Mouse (Mus musculus) limb, embryonic 14.5 days (tissue): ENCODE data around the gene Pde10a. TPM values are rescaled to one million over a fixed set of nuclear protein-coding genes. Genes with fewer than 3 reads are reported as not detected.

Source experiments
- ATAC-seq: fragments of 200-750 bp; cut with Nextera tagmentation; 2 replicates; pipeline ENCODE4 v1.8.0; 2017; ENCODE audit warnings: low read depth, moderate number of reproducible peaks, moderate TSS enrichment; ENCODE audit not compliant: low FRiP score
- DNase-seq: peaks from one replicate; pipeline ENCODE4 v3.0.0-alpha.2; 2015; ENCODE audit warnings: low spot score
- H3K27ac ChIP-seq: fragments of 300-500 bp; sonication (generic); replicated peaks from 2 replicates; pipeline ENCODE4 v1.5.1; 2014; ENCODE audit warnings: low read depth, mild to moderate bottlenecking, low read length, moderate library complexity, mixed read lengths
- H3K27me3 ChIP-seq: fragments of 300-500 bp; sonication (generic); 2 replicates; pipeline ENCODE4 v1.6.1; 2014; ENCODE audit warnings: low read length, mixed read lengths; ENCODE audit not compliant: control insufficient read depth, insufficient read depth
- H3K36me3 ChIP-seq: fragments of 300-500 bp; sonication (generic); 2 replicates; pipeline ENCODE4 v1.6.1; 2014; ENCODE audit warnings: mild to moderate bottlenecking, low read length, moderate library complexity, mixed read lengths; ENCODE audit not compliant: control insufficient read depth, insufficient read depth
- H3K4me1 ChIP-seq: fragments of 300-500 bp; sonication (generic); 2 replicates; pipeline ENCODE4 v1.6.1; 2014; ENCODE audit warnings: antibody characterized with exemption, low read length, mixed read lengths; ENCODE audit not compliant: control insufficient read depth, insufficient read depth
- H3K4me2 ChIP-seq: fragments of 300-500 bp; sonication (generic); replicated peaks from 2 replicates; pipeline ENCODE4 v1.6.1; 2014; ENCODE audit warnings: low read depth, mild to moderate bottlenecking, low read length, moderate library complexity; ENCODE audit not compliant: severe bottlenecking
- H3K4me3 ChIP-seq: fragments of 300-500 bp; sonication (generic); replicated peaks from 2 replicates; pipeline ENCODE4 v1.5.1; 2014; ENCODE audit warnings: low read length
- H3K9ac ChIP-seq: fragments of 300-500 bp; sonication (generic); 2 replicates; pipeline ENCODE4 v1.6.1; 2014; ENCODE audit warnings: mild to moderate bottlenecking, low read depth, low read length, moderate library complexity; ENCODE audit not compliant: severe bottlenecking
- H3K9me3 ChIP-seq: fragments of 300-500 bp; sonication (generic); 2 replicates; pipeline ENCODE4 v1.6.1; 2016; ENCODE audit warnings: low read length; ENCODE audit not compliant: control insufficient read depth
- POLR2A ChIP-seq: fragments of 200-500 bp; IDR thresholded peaks from 2 replicates; pipeline ENCODE4 v1.8.0; 2012; ENCODE audit warnings: inconsistent platforms, mild to moderate bottlenecking, moderate library complexity, borderline replicate concordance; ENCODE audit not compliant: insufficient read depth, insufficient read length; ENCODE audit errors: extremely low read depth
- WGBS: fragments of 180-500 bp; shearing (Covaris S2); extraction: QIAGEN DNeasy Blood & Tissue Kit; methylation state at CpG from one replicate; pipeline ENCODE4 v1.1.7; 2014; 5-methylcytosine and 5-hydroxymethylcytosine counted together
- polyA plus RNA-seq, 2 experiments: library from polyadenylated mRNA; depleted of rRNA in 1 of 2; stranded (reverse) in 1 of 2; unstranded in 1 of 2; fragments of >200 nt; fragmentation: Nextera tagmentation in 1 of 2; extraction: Ambion mirVana in 1 of 2; gene quantifications; 2 replicates each; pipeline versions ENCODE4 v1.2.1 to v1.2.3; 2012 to 2014

Gene Pde10a
- polyA plus RNA-seq, 2 experiments: 3.8 to 5.0 TPM

DNA sequence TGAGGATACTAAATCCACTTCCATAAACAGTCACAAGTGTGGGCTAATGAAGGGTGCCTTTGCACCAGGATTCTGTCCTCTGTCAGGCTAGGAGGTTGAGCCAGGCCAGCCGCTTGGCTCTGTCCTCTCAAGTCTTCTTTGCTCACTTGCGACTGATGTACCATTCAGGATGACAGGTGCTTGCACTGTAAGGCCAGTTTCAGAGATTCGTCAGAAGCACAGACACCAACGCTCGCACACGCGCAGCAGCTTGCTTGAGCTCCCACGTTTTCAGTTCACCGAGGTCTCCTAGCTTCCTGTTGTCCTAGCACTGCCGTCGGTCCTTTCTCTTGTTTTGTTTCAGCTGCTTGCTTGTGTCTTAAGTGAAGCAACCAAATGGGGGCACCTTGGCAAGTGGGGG lies 111.5 kb downstream of the Pde10a start:
- 69% methylated on average over 11 of the region's 11 CpGs for WGBS
- DNase-seq (no peak), ATAC-seq (no peak)
- no peaks in the 10 kb centered on the region for H3K4me1 ChIP-seq
- H3K4me3 ChIP-seq: no peak overlapping the region
- H3K4me2 ChIP-seq: no peak overlapping the region
- no peak overlapping the region for H3K9ac ChIP-seq
- H3K9me3 ChIP-seq: no peaks in the 10 kb centered on the region
- no peak for TF ChIP-seq POLR2A
- no peak overlapping the region for H3K27ac ChIP-seq
- H3K36me3 ChIP-seq: no peaks in the 10 kb centered on the region
- H3K27me3 ChIP-seq: no peaks in the 10 kb centered on the region

GRCm38 (mm10) chr17:8637181-8637580 lies 112.0 kb downstream of the Pde10a start:
- ATAC-seq: no peak
- Histone ChIP-seq H3K4me1 (no peaks in the 10 kb centered on the region), H3K27ac (no peak overlapping the region), H3K4me2 (no peak overlapping the region), H3K4me3 (no peak overlapping the region), H3K36me3 (no peaks in the 10 kb centered on the region), H3K27me3 (no peaks in the 10 kb centered on the region), H3K9ac (no peak overlapping the region), H3K9me3 (no peaks in the 10 kb centered on the region)
- TF ChIP-seq POLR2A: no peak
- DNase-seq: no peak
- WGBS: 81% methylated on average over 4 of the region's 4 CpGs

- Histone ChIP-seq H3K4me3 (no peak overlapping the region), H3K27ac (no peak overlapping the region), H3K4me2 (no peak overlapping the region), H3K27me3 (no peaks in the 10 kb centered on the region), H3K9ac (no peak overlapping the region), H3K4me1 (no peaks in the 10 kb centered on the region), H3K9me3 (no peaks in the 10 kb centered on the region), H3K36me3 (no peaks in the 10 kb centered on the region)
- no peak for TF ChIP-seq POLR2A
- WGBS: 75% methylated on average over 12 of the region's 12 CpGs
- DNase-seq (no peak), ATAC-seq (no peak)
Observed at GRCm38 (mm10) chr17:8639703-8640380, 114.7 kb downstream of the Pde10a start.

DNA sequence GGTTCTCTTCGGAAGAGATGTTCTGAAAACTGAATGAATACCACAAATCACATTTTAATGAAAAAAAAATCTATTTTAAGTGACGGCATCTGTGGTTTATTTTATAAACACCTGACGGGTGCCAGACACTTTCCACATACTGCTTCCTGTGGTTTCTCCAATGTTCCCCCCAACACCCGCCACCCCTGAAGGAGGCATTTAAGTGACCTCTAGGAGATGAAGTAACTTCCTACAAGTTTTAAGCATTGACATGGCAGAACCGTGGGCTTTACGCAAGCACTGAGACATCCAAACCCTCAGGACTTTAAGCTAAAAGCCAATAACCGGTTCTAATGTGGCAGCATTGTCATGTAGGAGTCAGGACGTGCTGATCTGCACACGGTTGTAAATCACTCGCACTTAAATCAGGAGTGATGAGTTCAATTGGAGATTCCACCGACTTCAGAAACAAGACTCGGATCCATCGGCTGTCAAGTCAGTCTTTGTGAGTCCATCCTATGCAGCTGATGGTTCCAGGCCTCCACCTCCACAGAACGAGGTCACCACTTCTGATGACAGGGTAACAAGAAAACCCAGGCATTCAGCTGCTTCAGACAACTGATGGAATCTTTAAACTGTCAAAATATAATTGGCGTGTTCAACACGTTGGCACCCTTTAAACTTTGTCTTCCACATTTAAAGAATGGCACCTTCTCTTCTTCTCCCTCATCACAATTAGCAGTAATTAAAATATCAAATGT lies 115.7 kb downstream of the Pde10a start:
- 69% methylated on average over 16 of the region's 16 CpGs for WGBS
- no peaks in the 10 kb centered on the region for H3K4me1 ChIP-seq
- H3K4me2 ChIP-seq: no peak overlapping the region
- H3K36me3 ChIP-seq: no peaks in the 10 kb centered on the region
- no peak for ATAC-seq
- no peak for TF ChIP-seq POLR2A
- no peak overlapping the region for H3K9ac ChIP-seq
- no peak overlapping the region for H3K27ac ChIP-seq
- no peak for DNase-seq
- no peaks in the 10 kb centered on the region for H3K9me3 ChIP-seq
- no peak overlapping the region for H3K4me3 ChIP-seq
- no peaks in the 10 kb centered on the region for H3K27me3 ChIP-seq

GRCm38 (mm10) chr17:8641491-8641890 lies 116.3 kb downstream of the Pde10a start:
- Histone ChIP-seq H3K4me2 (no peak overlapping the region), H3K36me3 (no peaks in the 10 kb centered on the region), H3K4me3 (no peak overlapping the region), H3K4me1 (no peaks in the 10 kb centered on the region), H3K27ac (no peak overlapping the region), H3K9ac (no peak overlapping the region), H3K27me3 (no peaks in the 10 kb centered on the region), H3K9me3 (no peaks in the 10 kb centered on the region)
- no peak for TF ChIP-seq POLR2A
- DNase-seq: no peak
- no peak for ATAC-seq
- 68% methylated on average over 3 of the region's 3 CpGs for WGBS

DNA sequence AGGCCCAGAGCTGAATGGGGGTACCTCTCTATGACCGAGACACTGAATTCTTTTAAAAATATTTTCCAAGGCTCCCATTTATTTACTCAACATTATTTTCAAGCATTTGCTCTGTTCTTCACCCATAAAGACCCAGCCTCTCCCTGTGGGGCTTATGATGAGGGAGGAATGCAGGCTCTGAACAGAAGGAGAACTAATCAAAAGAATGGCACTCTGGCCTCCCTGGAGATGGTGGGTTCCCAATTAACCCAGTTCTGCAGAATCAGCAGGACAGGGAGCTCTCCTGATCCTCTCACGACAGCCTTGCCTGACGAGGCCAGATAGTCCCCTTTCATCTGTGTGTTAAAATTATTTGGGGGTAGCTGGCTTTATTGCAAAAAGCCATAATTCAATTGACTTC lies 117.2 kb downstream of the Pde10a start:
- Histone ChIP-seq H3K9ac (no peak overlapping the region), H3K9me3 (no peaks in the 10 kb centered on the region), H3K36me3 (no peaks in the 10 kb centered on the region), H3K27me3 (no peaks in the 10 kb centered on the region), H3K27ac (no peak overlapping the region), H3K4me1 (no peaks in the 10 kb centered on the region), H3K4me3 (no peak overlapping the region), H3K4me2 (no peak overlapping the region)
- DNase-seq (no peak), ATAC-seq (no peak)
- TF ChIP-seq POLR2A: no peak
- 59% methylated on average over 3 of the region's 3 CpGs for WGBS
